Mouse (Mus musculus) midbrain, embryonic 12.5 days (tissue): ENCODE measurements around the gene Rbfox1. TPM values are rescaled to one million over a fixed set of nuclear protein-coding genes. Genes with fewer than 3 reads are reported as not detected.
A peak's percentile ranks its signal among the peaks of the same experiment; 100 is the strongest.

ENCODE experiments used
- ATAC-seq: fragments of 200-750 bp; cut with Nextera tagmentation; 2 replicates; pipeline ENCODE4 v1.8.0; 2017; ENCODE audit warnings: low read depth, moderate TSS enrichment, moderate library complexity; ENCODE audit not compliant: low FRiP score
- H3K27ac ChIP-seq: fragments of 300-500 bp; sonication (generic); replicated peaks from 2 replicates; pipeline ENCODE4 v1.5.1; 2016; ENCODE audit warnings: mild to moderate bottlenecking
- H3K27me3 ChIP-seq: fragments of 300-500 bp; sonication (generic); 2 replicates; pipeline ENCODE4 v1.6.1; 2016; ENCODE audit warnings: mild to moderate bottlenecking
- H3K36me3 ChIP-seq: fragments of 300-500 bp; sonication (generic); 2 replicates; pipeline ENCODE4 v1.6.1; 2016
- H3K4me1 ChIP-seq: fragments of 300-500 bp; sonication (generic); 2 replicates; pipeline ENCODE4 v1.6.1; 2016
- H3K4me2 ChIP-seq: fragments of 300-500 bp; sonication (generic); replicated peaks from 2 replicates; pipeline ENCODE4 v1.6.1; 2016; ENCODE audit warnings: mild to moderate bottlenecking, moderate library complexity
- H3K4me3 ChIP-seq: fragments of 300-500 bp; sonication (generic); 2 replicates; pipeline ENCODE4 v1.5.1; 2016; ENCODE audit warnings: mild to moderate bottlenecking
- H3K9ac ChIP-seq: fragments of 300-500 bp; sonication (generic); replicated peaks from 2 replicates; pipeline ENCODE4 v1.6.1; 2016; ENCODE audit warnings: mild to moderate bottlenecking, moderate library complexity
- H3K9me3 ChIP-seq: fragments of 300-500 bp; sonication (generic); 2 replicates; pipeline ENCODE4 v1.6.1; 2016; ENCODE audit warnings: mild to moderate bottlenecking
- WGBS: fragments of 180-500 bp; shearing (Covaris S2); methylation state at CpG from one replicate; pipeline ENCODE4 v1.1.7; 2016; 5-methylcytosine and 5-hydroxymethylcytosine counted together
- polyA plus RNA-seq: library from polyadenylated mRNA; unstranded; fragments of >200 nt; fragmentation: Nextera tagmentation; extraction: Ambion mirVana; gene quantifications from 2 replicates; pipeline ENCODE4 v1.2.1, GENCODE M21; 2016

Gene Rbfox1
- polyA plus RNA-seq, 1 experiment from 2014 or later, result 32.9 TPM

DNA sequence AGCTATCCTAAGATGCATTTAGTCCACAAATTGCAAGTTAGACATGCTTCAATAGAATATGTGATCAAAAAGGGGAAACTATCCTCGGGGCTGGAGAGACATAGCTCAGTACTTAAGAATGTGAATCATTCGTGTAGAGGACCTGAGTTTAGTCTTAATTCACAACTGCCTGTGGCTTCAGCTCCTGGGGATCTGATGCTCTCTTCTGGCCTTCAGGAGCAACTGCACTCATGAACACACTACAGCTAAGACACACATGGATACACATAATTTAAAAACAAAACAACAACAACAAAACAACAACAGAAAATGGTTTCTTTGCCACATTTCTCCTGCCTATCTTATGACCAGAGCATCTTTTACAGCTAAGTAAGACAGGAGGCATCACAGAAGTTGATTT is 448.1 kb downstream of the Rbfox1 start:
- WGBS, result 77% methylated on average over 2 of the region's 2 CpGs
- no peak overlapping the region for H3K4me3 ChIP-seq
- no peaks in the 10 kb centered on the region for H3K36me3 ChIP-seq
- H3K27me3 ChIP-seq, result no peaks in the 10 kb centered on the region
- ATAC-seq, result no peak
- H3K27ac ChIP-seq, result no peak overlapping the region
- H3K4me2 ChIP-seq, result no peak overlapping the region
- H3K9ac ChIP-seq, result no peak overlapping the region
- peaks cover 7% of the 10 kb centered on the region; the same call in 1 of the 2 replicates for H3K4me1 ChIP-seq
- H3K9me3 ChIP-seq, result no peaks in the 10 kb centered on the region

DNA sequence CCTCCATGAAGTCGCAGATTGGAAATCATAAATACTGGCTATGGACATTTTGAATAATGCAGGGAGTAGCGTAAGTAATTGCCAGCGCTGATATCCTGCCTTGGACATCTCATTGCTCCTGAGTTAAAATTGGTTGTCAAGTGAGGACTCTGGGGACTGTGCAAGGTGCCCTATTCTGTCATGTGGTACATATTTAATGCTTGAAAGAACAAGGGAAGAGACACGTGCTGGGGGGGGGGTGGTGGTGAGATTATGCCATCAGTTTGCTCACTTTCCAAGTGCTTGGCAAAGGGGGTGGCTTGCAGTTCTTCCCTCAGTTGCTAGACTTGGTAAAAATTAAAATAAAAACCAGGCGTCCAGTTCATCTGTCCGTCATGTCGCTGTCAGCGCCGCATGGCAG is 462.9 kb downstream of the Rbfox1 start:
- no peaks in the 10 kb centered on the region for H3K36me3 ChIP-seq
- H3K9me3 ChIP-seq, result no peaks in the 10 kb centered on the region
- H3K9ac ChIP-seq, result peak overlapping the region; percentile 60; the same call in 1 of the 2 replicates
- H3K27ac ChIP-seq, result peak overlapping the region; percentile 58
- 31% methylated on average over 9 of the region's 9 CpGs for WGBS
- H3K4me2 ChIP-seq, result peak overlapping the region; percentile 82
- ATAC-seq, result peak; percentile 55
- H3K27me3 ChIP-seq, result peaks cover 42% of the 10 kb centered on the region
- peaks cover 9% of the 10 kb centered on the region for H3K4me1 ChIP-seq
- peak overlapping the region; percentile 48 for H3K4me3 ChIP-seq

DNA sequence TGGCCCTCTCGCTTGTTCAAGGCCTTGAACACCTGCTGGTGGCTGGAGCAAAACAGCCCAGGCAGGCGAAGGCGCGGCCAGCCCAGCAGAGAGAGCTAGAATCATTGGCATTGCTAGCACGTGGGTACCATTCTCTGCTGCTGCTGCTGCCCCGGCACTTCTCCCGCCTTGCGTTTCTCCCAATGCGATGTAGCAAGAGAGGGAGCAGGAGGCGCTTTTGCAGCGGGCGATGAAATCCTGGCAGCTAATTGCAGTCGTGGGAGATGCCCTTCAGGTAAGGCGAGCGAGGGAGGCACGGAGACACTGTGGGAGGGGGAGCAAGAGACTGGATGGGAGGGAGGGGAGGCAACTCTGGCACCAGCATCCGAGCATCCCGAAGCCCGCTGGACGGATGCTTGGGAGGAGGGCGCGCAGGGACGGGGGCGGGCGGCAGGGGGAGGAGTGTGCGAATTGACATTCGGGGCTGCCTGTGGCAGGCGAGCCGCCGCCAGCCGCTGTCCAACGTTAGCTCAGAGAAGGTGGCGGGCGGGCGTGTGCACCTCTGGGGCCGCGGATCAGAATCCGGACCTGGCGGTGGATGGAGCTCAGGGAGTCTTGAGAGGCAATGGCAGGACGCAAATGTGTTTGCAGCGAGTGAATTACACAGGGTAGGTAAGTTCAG is 463.6 kb downstream of the Rbfox1 start:
- H3K27ac ChIP-seq, result peak overlapping the region; percentile 58
- under 1% methylated on average over 41 of the region's 41 CpGs for WGBS
- H3K27me3 ChIP-seq, result peaks cover 42% of the 10 kb centered on the region
- H3K4me1 ChIP-seq, result peaks cover 9% of the 10 kb centered on the region
- peak overlapping the region; percentile 82 for H3K4me2 ChIP-seq
- no peaks in the 10 kb centered on the region for H3K36me3 ChIP-seq
- H3K4me3 ChIP-seq, result peak overlapping the region; percentile 48
- H3K9me3 ChIP-seq, result no peaks in the 10 kb centered on the region
- peak; percentile 88 for ATAC-seq
- peak overlapping the region; percentile 60 for H3K9ac ChIP-seq

- no peaks in the 10 kb centered on the region for H3K36me3 ChIP-seq
- peaks cover 9% of the 10 kb centered on the region for H3K4me1 ChIP-seq
- H3K4me2 ChIP-seq, result peak overlapping the region; percentile 82
- H3K4me3 ChIP-seq, result peak overlapping the region; percentile 48
- 27% methylated on average over 16 of the region's 16 CpGs for WGBS
- H3K9me3 ChIP-seq, result no peaks in the 10 kb centered on the region
- peak; percentile 31; the same call in 1 of the 2 replicates for ATAC-seq
- H3K9ac ChIP-seq, result peak overlapping the region; percentile 60
- 0 out of 2 replicates have a peak overlapping the region, but pooled peaks have one; percentile 58 for H3K27ac ChIP-seq
- H3K27me3 ChIP-seq, result peaks cover 42% of the 10 kb centered on the region
These were observed 464.2 kb downstream of the Rbfox1 start for GRCm38 (mm10) chr16:6349381-6349780.

DNA sequence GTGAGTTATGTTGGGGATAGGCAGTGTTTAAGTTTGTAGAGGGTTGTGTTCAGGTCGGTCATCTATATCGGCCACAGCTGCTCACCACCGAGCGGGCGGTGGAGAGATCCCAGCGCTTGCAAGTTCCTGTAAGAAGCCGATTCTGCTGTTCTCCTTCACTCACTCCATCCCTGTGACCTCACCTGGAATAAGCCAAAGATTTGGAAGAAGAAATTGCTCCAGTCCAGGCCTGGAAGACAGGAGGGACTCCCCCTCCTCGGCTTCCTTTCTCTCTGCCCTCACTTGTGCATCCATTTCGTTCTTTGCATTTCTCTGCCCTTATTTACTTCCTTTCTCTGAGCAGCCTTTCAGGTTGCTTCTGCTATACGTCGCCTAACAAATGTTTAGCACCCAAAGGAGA is 465.1 kb downstream of the Rbfox1 start:
- H3K4me2 ChIP-seq, result no peak overlapping the region
- H3K9ac ChIP-seq, result no peak overlapping the region
- no peaks in the 10 kb centered on the region for H3K9me3 ChIP-seq
- peaks cover 9% of the 10 kb centered on the region for H3K4me1 ChIP-seq
- no peak overlapping the region for H3K4me3 ChIP-seq
- H3K27me3 ChIP-seq, result peaks cover 42% of the 10 kb centered on the region
- no peaks in the 10 kb centered on the region for H3K36me3 ChIP-seq
- WGBS, result 87% methylated on average over 11 of the region's 11 CpGs
- no peak overlapping the region for H3K27ac ChIP-seq
- ATAC-seq, result no peak

- Histone ChIP-seq H3K9me3 (no peaks in the 10 kb centered on the region), H3K27ac (no peak overlapping the region), H3K4me2 (no peak overlapping the region), H3K4me3 (no peak overlapping the region), H3K4me1 (peaks cover 9% of the 10 kb centered on the region), H3K36me3 (no peaks in the 10 kb centered on the region), H3K27me3 (peaks cover 28% of the 10 kb centered on the region), H3K9ac (no peak overlapping the region)
- ATAC-seq, result no peak
- WGBS, result 83% methylated on average over 5 of the region's 5 CpGs
These were observed 468.0 kb downstream of the Rbfox1 start for GRCm38 (mm10) chr16:6353191-6353590.

GRCm38 (mm10) chr16:6356931-6357330 is 471.8 kb downstream of the Rbfox1 start:
- Histone ChIP-seq H3K27ac (no peak overlapping the region), H3K4me2 (no peak overlapping the region), H3K9ac (no peak overlapping the region), H3K36me3 (no peaks in the 10 kb centered on the region), H3K9me3 (no peaks in the 10 kb centered on the region), H3K27me3 (no peaks in the 10 kb centered on the region), H3K4me1 (no peaks in the 10 kb centered on the region; the same call in 1 of the 2 replicates), H3K4me3 (no peak overlapping the region)
- WGBS, result 66% methylated on average over 3 of the region's 3 CpGs
- no peak for ATAC-seq

DNA sequence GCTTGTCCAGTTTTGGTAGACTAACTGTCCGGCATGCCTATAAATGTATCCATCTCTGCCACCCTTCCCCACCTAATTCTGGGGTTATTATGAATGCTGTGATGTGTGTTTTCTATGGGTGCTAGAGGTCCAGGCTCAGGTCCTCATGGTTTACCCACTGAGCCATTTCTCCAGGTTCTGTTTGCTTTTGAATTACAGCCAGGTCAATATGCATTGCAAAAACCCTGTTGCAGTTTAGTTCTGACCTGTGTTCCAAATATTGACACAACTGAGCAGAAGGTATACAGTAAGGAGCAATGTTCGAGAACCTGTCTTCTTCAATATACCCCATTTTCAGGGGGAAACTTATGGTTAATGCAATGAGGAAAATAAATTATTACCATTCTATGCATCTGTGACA is 480.6 kb downstream of the Rbfox1 start:
- ATAC-seq, result no peak
- no peak overlapping the region for H3K27ac ChIP-seq
- no peaks in the 10 kb centered on the region for H3K4me1 ChIP-seq
- H3K4me3 ChIP-seq, result no peak overlapping the region
- 89% methylated on average over 2 of the region's 2 CpGs for WGBS
- H3K27me3 ChIP-seq, result no peaks in the 10 kb centered on the region
- no peak overlapping the region for H3K4me2 ChIP-seq
- H3K9ac ChIP-seq, result no peak overlapping the region
- H3K9me3 ChIP-seq, result no peaks in the 10 kb centered on the region
- no peaks in the 10 kb centered on the region for H3K36me3 ChIP-seq

DNA sequence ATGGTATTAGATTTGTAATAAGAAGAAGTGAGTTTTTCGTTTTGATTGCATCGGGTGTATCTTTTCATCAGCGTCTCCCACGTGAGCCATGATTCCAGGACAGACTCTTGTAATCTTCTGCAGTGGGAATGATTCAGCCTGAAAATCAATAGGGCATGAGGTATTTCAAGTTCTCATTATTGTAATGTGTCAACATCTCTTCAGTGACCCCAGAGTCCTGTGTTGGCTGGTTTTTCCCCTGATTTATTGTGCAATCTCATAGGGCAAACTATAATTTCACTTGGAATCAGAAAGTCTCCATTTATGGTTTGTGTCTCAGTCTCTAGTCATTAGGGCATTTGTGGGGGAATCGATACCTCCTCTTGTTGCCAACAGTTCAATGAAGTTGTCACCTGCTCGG is 481.5 kb downstream of the Rbfox1 start:
- whole genome bisulfite sequencing, result 85% methylated on average over 6 of the region's 6 CpGs
- no peaks in the 10 kb centered on the region for H3K4me1 ChIP-seq
- H3K27ac ChIP-seq, result no peak overlapping the region
- no peaks in the 10 kb centered on the region for H3K27me3 ChIP-seq
- H3K4me3 ChIP-seq, result no peak overlapping the region
- no peaks in the 10 kb centered on the region for H3K9me3 ChIP-seq
- H3K36me3 ChIP-seq, result no peaks in the 10 kb centered on the region
- no peak for ATAC-seq
- no peak overlapping the region for H3K4me2 ChIP-seq
- no peak overlapping the region for H3K9ac ChIP-seq

DNA sequence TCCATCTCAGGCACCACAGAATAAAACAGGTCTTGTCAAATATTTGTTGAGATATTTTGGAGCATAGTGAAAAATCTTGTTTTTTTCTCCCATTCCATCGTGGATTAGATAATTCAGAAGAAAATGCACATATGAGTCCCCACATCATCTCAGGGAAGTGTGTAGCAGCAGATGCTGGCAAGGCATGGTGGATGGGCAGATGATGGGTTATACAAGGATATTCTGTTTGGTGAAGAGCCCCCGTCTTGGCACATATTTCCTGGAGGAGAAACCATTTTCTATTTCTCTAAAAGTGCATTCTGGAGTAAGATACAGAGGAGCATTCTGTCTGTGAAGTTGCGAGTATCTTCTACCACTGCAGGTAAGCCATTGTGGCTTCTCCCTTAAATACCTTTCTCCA is 495.8 kb downstream of the Rbfox1 start:
- H3K4me2 ChIP-seq, result no peak overlapping the region
- 90% methylated on average over 3 of the region's 3 CpGs for WGBS

DNA sequence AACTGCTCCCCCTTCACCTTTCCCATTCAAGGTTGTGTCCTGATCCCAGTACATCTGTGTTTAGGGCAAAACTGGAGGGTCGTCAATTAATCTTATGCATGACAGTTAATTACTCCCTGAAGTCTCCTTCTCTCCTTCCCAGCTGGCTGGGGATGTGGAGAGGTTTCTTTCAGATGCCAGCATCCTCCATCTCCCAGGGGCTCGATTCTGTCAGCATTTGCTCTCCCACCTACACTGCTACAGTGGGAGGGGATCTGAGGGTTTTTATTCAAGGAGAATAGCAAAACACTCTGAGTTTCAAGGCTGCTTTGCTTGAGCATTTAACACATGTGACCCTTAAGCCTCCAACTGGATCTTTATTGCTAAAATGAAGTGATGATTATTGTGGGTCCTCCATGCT is 496.4 kb downstream of the Rbfox1 start:
- no peaks in the 10 kb centered on the region for H3K27me3 ChIP-seq
- H3K9ac ChIP-seq, result no peak overlapping the region
- H3K36me3 ChIP-seq, result no peaks in the 10 kb centered on the region
- no peaks in the 10 kb centered on the region for H3K4me1 ChIP-seq
- no peak for ATAC-seq
- no peak overlapping the region for H3K27ac ChIP-seq
- no peak overlapping the region for H3K4me3 ChIP-seq
- 68% methylated on average over 2 of the region's 2 CpGs for WGBS
- no peak overlapping the region for H3K4me2 ChIP-seq
- H3K9me3 ChIP-seq, result no peaks in the 10 kb centered on the region

More for the DNA sequence above, 495.8 kb downstream of the Rbfox1 start:
- no peaks in the 10 kb centered on the region for H3K9me3 ChIP-seq
- no peaks in the 10 kb centered on the region for H3K36me3 ChIP-seq
- H3K27ac ChIP-seq, result no peak overlapping the region
- no peaks in the 10 kb centered on the region for H3K4me1 ChIP-seq
- no peak overlapping the region for H3K9ac ChIP-seq
- no peak for ATAC-seq
- H3K27me3 ChIP-seq, result no peaks in the 10 kb centered on the region
- no peak overlapping the region for H3K4me3 ChIP-seq

GRCm38 (mm10) chr16:6382712-6383111 is 497.6 kb downstream of the Rbfox1 start:
- Histone ChIP-seq H3K4me1 (no peaks in the 10 kb centered on the region), H3K36me3 (no peaks in the 10 kb centered on the region), H3K4me3 (no peak overlapping the region), H3K4me2 (no peak overlapping the region), H3K27ac (no peak overlapping the region), H3K9ac (no peak overlapping the region), H3K9me3 (no peaks in the 10 kb centered on the region), H3K27me3 (no peaks in the 10 kb centered on the region)
- WGBS, result 87% methylated on average over 5 of the region's 5 CpGs
- ATAC-seq, result no peak
